Mouse (Mus musculus) ES-Bruce4 (cell line): ENCODE results near the gene Spata25.

Source experiments
- CTCF ChIP-seq: IDR thresholded peaks from one replicate; pipeline ENCODE4 v1.8.1; 2011; ENCODE audit warnings: low read depth, low read length
- EP300 ChIP-seq: IDR thresholded peaks from 2 replicates; pipeline ENCODE4 v1.6.1; 2011; ENCODE audit warnings: low read depth, low read length; ENCODE audit not compliant: insufficient read depth
- POLR2A ChIP-seq: IDR thresholded peaks from one replicate; pipeline ENCODE4 v1.8.1; 2011; ENCODE audit warnings: low read length; ENCODE audit not compliant: insufficient read depth

DNA sequence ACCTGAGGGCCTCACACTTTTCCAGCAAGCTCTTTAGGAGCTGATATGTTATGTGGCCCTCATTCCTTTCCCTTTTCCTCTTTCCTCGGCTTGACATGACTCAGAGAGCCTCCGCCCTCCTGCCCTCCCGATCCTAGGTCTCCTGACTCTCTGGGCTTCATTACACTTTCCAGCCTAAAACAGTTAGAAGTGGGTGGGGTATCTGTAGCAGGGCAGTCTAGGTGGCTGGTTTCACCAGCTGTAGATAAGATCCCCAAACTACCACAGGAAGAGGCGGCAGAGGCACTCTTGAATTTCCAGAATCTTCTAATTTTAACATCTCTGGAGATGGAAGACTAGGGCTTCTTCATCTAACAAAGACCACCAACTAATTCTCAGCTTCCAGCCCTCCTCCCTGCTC, 36.3 kb upstream of the Spata25 start:
- TF ChIP-seq POLR2A: no peak
- TF ChIP-seq EP300: no peak
- no peak for TF ChIP-seq CTCF
